Mouse (Mus musculus): ENCODE results near the gene Tmem214. TPM values are rescaled to one million over a fixed set of nuclear protein-coding genes. Genes with fewer than 3 reads are reported as not detected.

Gene Tmem214
- total and polyA plus RNA-seq, 2 experiments from 2014 or later, result 64.6 to 78.3 TPM

GRCm38 (mm10) chr5:30825821-30826220, 42.0 kb upstream of the Tmem214 start:
- TF ChIP-seq CTCF (IDR thresholded peaks at IDR 0.05), result no peak
- Histone ChIP-seq H3K36me3 (ENCODE audit: insufficient read depth, low read length) (no peaks in the 10 kb centered on the region), H3K27ac (ENCODE audit: low read depth, low read length) (no peak overlapping the region), H3K4me1 (ENCODE audit: insufficient read depth, low read length) (peaks cover 6% of the 10 kb centered on the region), H3K4me3 (ENCODE audit: low read depth, low read length) (no peak overlapping the region), H3K27me3 (ENCODE audit: insufficient read depth, low read length) (no peaks in the 10 kb centered on the region), H3K4me2 (ENCODE audit: low read depth, low read length, poor library complexity, severe bottlenecking) (no peak overlapping the region), H3K9ac (replicated peaks; ENCODE audit: low read length, poor library complexity, severe bottlenecking) (no peak overlapping the region), H3K9me3 (ENCODE audit: low read length) (no peaks in the 10 kb centered on the region)
- WGBS, result 63% methylated on average over 6 of the region's 6 CpGs
- ATAC-seq (ENCODE audit: low FRiP score) (no peak), DNase-seq (ENCODE audit: low spot score) (no peak)

GRCm38 (mm10) chr5:30833416-30833815, 34.4 kb upstream of the Tmem214 start:
- 89% methylated on average over 3 of the region's 3 CpGs for WGBS
- H3K4me1 ChIP-seq (ENCODE audit: insufficient read depth, low read length), result no peaks in the 10 kb centered on the region
- ATAC-seq (ENCODE audit: low FRiP score), result no peak

GRCm38 (mm10) chr5:30839731-30840130, 28.1 kb upstream of the Tmem214 start:
- Histone ChIP-seq H3K4me3 (ENCODE audit: low read depth, low read length) (no peak overlapping the region), H3K9me3 (ENCODE audit: low read length) (no peaks in the 10 kb centered on the region), H3K36me3 (ENCODE audit: insufficient read depth, low read length) (peaks cover 9% of the 10 kb centered on the region; the same call in 1 of the 2 replicates), H3K4me1 (ENCODE audit: insufficient read depth, low read length) (no peaks in the 10 kb centered on the region), H3K27ac (ENCODE audit: low read depth, low read length) (no peak overlapping the region), H3K27me3 (ENCODE audit: insufficient read depth, low read length) (no peaks in the 10 kb centered on the region), H3K4me2 (ENCODE audit: low read depth, low read length, poor library complexity, severe bottlenecking) (no peak overlapping the region), H3K9ac (replicated peaks; ENCODE audit: low read length, poor library complexity, severe bottlenecking) (no peak overlapping the region)
- TF ChIP-seq CTCF (IDR thresholded peaks at IDR 0.05), result no peak
- ATAC-seq (ENCODE audit: low FRiP score), result no peak
- no peak for DNase-seq (ENCODE audit: low spot score)
- 90% methylated on average over 2 of the region's 2 CpGs for WGBS

More at GRCm38 (mm10) chr5:30833416-30833815, 34.4 kb upstream of the Tmem214 start:
- DNase-seq (ENCODE audit: low spot score), result no peak
- Histone ChIP-seq H3K4me3 (ENCODE audit: low read depth, low read length) (no peak overlapping the region), H3K27me3 (ENCODE audit: insufficient read depth, low read length) (no peaks in the 10 kb centered on the region), H3K27ac (ENCODE audit: low read depth, low read length) (no peak overlapping the region), H3K9ac (replicated peaks; ENCODE audit: low read length, poor library complexity, severe bottlenecking) (no peak overlapping the region), H3K9me3 (ENCODE audit: low read length) (no peaks in the 10 kb centered on the region), H3K36me3 (ENCODE audit: insufficient read depth, low read length) (peaks cover 9% of the 10 kb centered on the region; the same call in 1 of the 2 replicates), H3K4me2 (ENCODE audit: low read depth, low read length, poor library complexity, severe bottlenecking) (no peak overlapping the region)
- no peak for TF ChIP-seq CTCF (IDR thresholded peaks at IDR 0.05)

- 68% methylated on average over 3 of the region's 3 CpGs for WGBS
- ATAC-seq (ENCODE audit: low FRiP score) (no peak), DNase-seq (ENCODE audit: low spot score) (no peak)
- H3K9me3 ChIP-seq (ENCODE audit: low read length), result no peaks in the 10 kb centered on the region
- H3K9ac ChIP-seq (replicated peaks; ENCODE audit: low read length, poor library complexity, severe bottlenecking), result no peak overlapping the region
- no peaks in the 10 kb centered on the region for H3K4me1 ChIP-seq (ENCODE audit: insufficient read depth, low read length)
- no peak overlapping the region for H3K27ac ChIP-seq (ENCODE audit: low read depth, low read length)
- H3K4me2 ChIP-seq (ENCODE audit: low read depth, low read length, poor library complexity, severe bottlenecking), result no peak overlapping the region
- H3K36me3 ChIP-seq (ENCODE audit: insufficient read depth, low read length), result peaks cover 6% of the 10 kb centered on the region; the same call in 1 of the 2 replicates
- TF ChIP-seq CTCF (IDR thresholded peaks at IDR 0.05), result no peak
- H3K4me3 ChIP-seq (ENCODE audit: low read depth, low read length), result no peak overlapping the region
- no peaks in the 10 kb centered on the region for H3K27me3 ChIP-seq (ENCODE audit: insufficient read depth, low read length)
These were observed 25.9 kb upstream of the Tmem214 start for GRCm38 (mm10) chr5:30841896-30842295.

- Histone ChIP-seq H3K36me3 (ENCODE audit: insufficient read depth, low read length) (no peaks in the 10 kb centered on the region), H3K9me3 (ENCODE audit: low read length) (no peaks in the 10 kb centered on the region), H3K4me2 (ENCODE audit: low read depth, low read length, poor library complexity, severe bottlenecking) (no peak overlapping the region), H3K27me3 (ENCODE audit: insufficient read depth, low read length) (no peaks in the 10 kb centered on the region), H3K4me1 (ENCODE audit: insufficient read depth, low read length) (no peaks in the 10 kb centered on the region), H3K4me3 (ENCODE audit: low read depth, low read length) (no peak overlapping the region), H3K27ac (ENCODE audit: low read depth, low read length) (no peak overlapping the region), H3K9ac (replicated peaks; ENCODE audit: low read length, poor library complexity, severe bottlenecking) (no peak overlapping the region)
- 68% methylated on average over 6 of the region's 6 CpGs for WGBS
- DNase-seq (ENCODE audit: low spot score) (no peak), ATAC-seq (ENCODE audit: low FRiP score) (no peak)
- no peak for TF ChIP-seq CTCF (IDR thresholded peaks at IDR 0.05)
These were observed 17.8 kb upstream of the Tmem214 start for GRCm38 (mm10) chr5:30849891-30850555.

GRCm38 (mm10) chr5:30850556-30850925, 17.3 kb upstream of the Tmem214 start:
- no peaks in the 10 kb centered on the region for H3K4me1 ChIP-seq (ENCODE audit: insufficient read depth, low read length)
- 0 out of 2 replicates have a peak, but pooled peaks cover 3% of the 10 kb centered on the region for H3K36me3 ChIP-seq (ENCODE audit: insufficient read depth, low read length)
- no peak overlapping the region for H3K4me2 ChIP-seq (ENCODE audit: low read depth, low read length, poor library complexity, severe bottlenecking)
- H3K27me3 ChIP-seq (ENCODE audit: insufficient read depth, low read length), result no peaks in the 10 kb centered on the region
- ATAC-seq (ENCODE audit: low FRiP score) (no peak), DNase-seq (ENCODE audit: low spot score) (no peak)
- WGBS, result 52% methylated on average over 2 of the region's 2 CpGs
- H3K9me3 ChIP-seq (ENCODE audit: low read length), result no peaks in the 10 kb centered on the region
- no peak overlapping the region for H3K4me3 ChIP-seq (ENCODE audit: low read depth, low read length)
- H3K9ac ChIP-seq (replicated peaks; ENCODE audit: low read length, poor library complexity, severe bottlenecking), result no peak overlapping the region
- H3K27ac ChIP-seq (ENCODE audit: low read depth, low read length), result no peak overlapping the region
- TF ChIP-seq CTCF (IDR thresholded peaks at IDR 0.05), result no peak

All from midbrain, postnatal 0 days (tissue).